Mouse (Mus musculus) MEL (cell line): ENCODE data around the gene Nup214.

Experiments used
- CHD1 ChIP-seq: IDR thresholded peaks from 2 replicates; pipeline ENCODE4 v1.6.1; 2012; ENCODE audit warnings: low read depth, mild to moderate bottlenecking, inconsistent platforms, low read length, improper control_type of control experiment
- CTCF ChIP-seq, 3 experiments: IDR thresholded peaks in 2 of 3; conservative IDR thresholded peaks in 1 of 3; 2 replicates each; pipeline ENCODE4 v1.5.1; 2011 to 2012; ENCODE audit warnings: low read length in 3 of 3, low read depth in 2 of 3, mild to moderate bottlenecking in 2 of 3, improper control_type of control experiment in 1 of 3, inconsistent platforms in 1 of 3, mixed read lengths in 1 of 3, moderate library complexity in 1 of 3; ENCODE audit not compliant: control insufficient read depth in 1 of 3, insufficient read depth in 1 of 3, poor library complexity in 1 of 3, severe bottlenecking in 1 of 3
- EP300 ChIP-seq, 2 experiments: IDR thresholded peaks; 2 replicates each; pipeline ENCODE4 v1.6.1; 2011; ENCODE audit warnings: improper control_type of control experiment in 2 of 2, low read length in 2 of 2, low read depth in 1 of 2, mild to moderate bottlenecking in 1 of 2
- NRF1 ChIP-seq: IDR thresholded peaks from 2 replicates; pipeline ENCODE4 v1.6.1; 2014; ENCODE audit warnings: low read depth, mild to moderate bottlenecking, inconsistent platforms, low read length, improper control_type of control experiment, moderate library complexity; ENCODE audit not compliant: poor library complexity, insufficient read depth, severe bottlenecking
- TCF12 ChIP-seq: IDR thresholded peaks from 2 replicates; pipeline ENCODE4 v1.6.1; 2014; ENCODE audit warnings: low read depth, mild to moderate bottlenecking, inconsistent platforms, low read length, improper control_type of control experiment, moderate library complexity

- TF ChIP-seq EP300 (IDR thresholded peaks at IDR 0.05; ENCODE audit: low read depth in 1 of 2, low read length in 2 of 2) (no peak), CTCF (IDR thresholded peaks at IDR 0.05 in 2 of 3, conservative IDR thresholded peaks at IDR 0.05 in 1 of 3; ENCODE audit: control insufficient read depth in 1 of 3, insufficient read depth in 1 of 3, low read depth in 2 of 3, low read length in 3 of 3, poor library complexity in 1 of 3, severe bottlenecking in 1 of 3) (no peak), NRF1 (no peak), CHD1 (no peak), TCF12 (no peak)
Observed at GRCm38 (mm10) chr2:31953687-31954086, 20.5 kb upstream of the Nup214 start.
